In genomic region chr1:193152872-193153271, GRCm38 (mm10) we compare ENCODE assay signal across 8 mouse cellular contexts. TPM values are rescaled to one million over a fixed set of nuclear protein-coding genes. Genes with fewer than 3 reads are reported as not detected.
DNase-seq lines count a peak whose midpoint lies in the region; ATAC-seq and TF ChIP-seq lines count a peak whose summit lies in the region.

TSS of gene Irf6 (plus strand) at chr1:193153111.

- peak within 1 kb of the TSS; percentile 80 for H3K9ac ChIP-seq in intestine, embryonic 16.5 days (ENCODE audit: low read depth, low read length)
- H3K9ac ChIP-seq in liver, postnatal 0 days (replicated peaks) = peak within 1 kb of the TSS; percentile 39
- H3K9ac ChIP-seq in neural tube, embryonic 15.5 days (replicated peaks) = no peak within 1 kb of the TSS

- no peaks in the 10 kb centered on the region for H3K36me3 ChIP-seq in intestine, embryonic 16.5 days (ENCODE audit: control insufficient read depth, insufficient read depth, low read length)
- H3K36me3 ChIP-seq in liver, postnatal 0 days (replicated peaks; ENCODE audit: insufficient read depth, low read length) = no peaks in the 10 kb centered on the region
- H3K36me3 ChIP-seq in neural tube, embryonic 15.5 days = no peaks in the 10 kb centered on the region

- H3K4me2 ChIP-seq in intestine, embryonic 16.5 days (ENCODE audit: low read depth, low read length) = peak within 1 kb of the TSS; percentile 51
- peak within 1 kb of the TSS; percentile 68 for H3K4me2 ChIP-seq in liver, postnatal 0 days (ENCODE audit: low read depth, low read length)
- peak within 1 kb of the TSS; percentile 51 for H3K4me2 ChIP-seq in neural tube, embryonic 15.5 days

- peak; percentile 96 for ATAC-seq in intestine, embryonic 16.5 days
- ATAC-seq in liver, postnatal 0 days = peak; percentile 92
- ATAC-seq in neural tube, embryonic 15.5 days (ENCODE audit: low FRiP score) = no peak

- peaks cover 9% of the 10 kb centered on the region for H3K4me1 ChIP-seq in intestine, embryonic 16.5 days (ENCODE audit: control insufficient read depth, insufficient read depth, low read length)
- H3K4me1 ChIP-seq in liver, postnatal 0 days (ENCODE audit: insufficient read depth) = peaks cover 26% of the 10 kb centered on the region
- H3K4me1 ChIP-seq in neural tube, embryonic 15.5 days = peaks cover 6% of the 10 kb centered on the region

- no peak for TF ChIP-seq CTCF in liver, postnatal 0 days (IDR thresholded peaks at IDR 0.05; ENCODE audit: low read depth)

- peaks cover 3% of the 10 kb centered on the region; the same call in 1 of the 2 replicates for H3K27me3 ChIP-seq in intestine, embryonic 16.5 days (replicated peaks; ENCODE audit: control insufficient read depth, insufficient read depth, low read length)
- H3K27me3 ChIP-seq in liver, postnatal 0 days (ENCODE audit: insufficient read depth, low read length) = peaks cover 15% of the 10 kb centered on the region; the same call in 1 of the 2 replicates
- peaks cover 54% of the 10 kb centered on the region for H3K27me3 ChIP-seq in neural tube, embryonic 15.5 days (replicated peaks)

- peak; percentile 97 for DNase-seq in heart, adult 11 months
- DNase-seq in heart, adult 8-10 months (ENCODE audit: low spot score) = no peak
- DNase-seq in gonadal fat pad, adult 2 months (ENCODE audit: low read depth) = peak; percentile 67
- peak; percentile 79 for DNase-seq in liver, postnatal 0 days
- peak; percentile 65 for DNase-seq in urinary bladder, postnatal 25 days (ENCODE audit: low spot score)
- DNase-seq in left cerebral cortex, adult 8-10 months (ENCODE audit: low spot score in 2 of 2) = no peak

- peak within 1 kb of the TSS; percentile 88 for H3K27ac ChIP-seq in intestine, embryonic 16.5 days (ENCODE audit: low read length)
- peak within 1 kb of the TSS; percentile 46 for H3K27ac ChIP-seq in liver, postnatal 0 days (ENCODE audit: low read depth)
- H3K27ac ChIP-seq in neural tube, embryonic 15.5 days (replicated peaks) = no peak within 1 kb of the TSS

- peak within 1 kb of the TSS; percentile 54 for H3K4me3 ChIP-seq in intestine, embryonic 16.5 days (ENCODE audit: low read length)
- H3K4me3 ChIP-seq in liver, postnatal 0 days (ENCODE audit: low read depth, low read length) = peak within 1 kb of the TSS; percentile 56
- H3K4me3 ChIP-seq in neural tube, embryonic 15.5 days (replicated peaks) = peak within 1 kb of the TSS; percentile 27

- TF ChIP-seq EP300 in liver, postnatal 0 days (IDR thresholded peaks at IDR 0.05; ENCODE audit: low read depth) = no peak

- H3K9me3 ChIP-seq in intestine, embryonic 16.5 days (ENCODE audit: control insufficient read depth, low read length) = no peaks in the 10 kb centered on the region
- no peaks in the 10 kb centered on the region for H3K9me3 ChIP-seq in liver, postnatal 0 days (ENCODE audit: low read length)
- no peaks in the 10 kb centered on the region for H3K9me3 ChIP-seq in neural tube, embryonic 15.5 days (replicated peaks)

- WGBS in intestine, embryonic 16.5 days = under 1% methylated on average over 30 of the region's 30 CpGs
- 3% methylated on average over 30 of the region's 30 CpGs for WGBS in liver, postnatal 0 days (ENCODE audit: insufficient replicate concordance)
- WGBS in neural tube, embryonic 15.5 days = 2% methylated on average over 30 of the region's 30 CpGs

RNA-seq across cellular contexts. Expression of gene Irf6, which starts in this region (rescaled TPM):
- total RNA-seq in heart, adult 8-10 months (2022) = 1 to 10 TPM; 1.2 to 2.7 (median 1.8) TPM
- polyA plus RNA-seq in gonadal fat pad, adult 2 months (2012; rRNA removed) = 26.0 and 31.6 TPM in 2 replicates
- polyA plus RNA-seq in intestine, embryonic 16.5 days (2015; fragmentation: Nextera tagmentation; extraction: Ambion mirVana) = 95.0 and 106 TPM in 2 replicates
- 6.5 and 9.7 TPM in 2 replicates for polyA plus RNA-seq in liver, postnatal 0 days (2015; fragmentation: Nextera tagmentation; extraction: Ambion mirVana)
- polyA plus RNA-seq in neural tube, embryonic 15.5 days (2015; fragmentation: Nextera tagmentation; extraction: Ambion mirVana) = 0.70 and 6.3 TPM in 2 replicates
- 1 to 10 TPM; 1.2 to 2.7 (median 1.5) TPM for total RNA-seq in left cerebral cortex, adult 8-10 months (2022)

Comparison
In these comparisons a context has a peak if more than half of its experiments do, and no peak if none do; other contexts are left out.
1. DNase-seq: peak in heart, adult 11 months (single experiment), gonadal fat pad, adult 2 months (single experiment), liver, postnatal 0 days (single experiment) and urinary bladder, postnatal 25 days (single experiment); none in heart, adult 8-10 months (single experiment) and left cerebral cortex, adult 8-10 months (0 of 2).
2. Peak in every context shown above with its lines, with median percentiles within 50 percentile points of each other: H3K4me2 ChIP-seq and H3K4me3 ChIP-seq.